Mouse (Mus musculus) C2C12 (cell line): ENCODE results near the gene Ctsll3. TPM values are rescaled to one million over a fixed set of nuclear protein-coding genes. Genes with fewer than 3 reads are reported as not detected.

Experiments used
- H3K27me3 ChIP-seq: one replicate; pipeline ENCODE4 v1.6.1; 2011; ENCODE audit not compliant: control insufficient read depth, insufficient read depth, insufficient read length
- H3K36me3 ChIP-seq: one replicate; pipeline ENCODE4 v1.6.1; 2011; ENCODE audit not compliant: control insufficient read depth, insufficient read depth
- H3K4me3 ChIP-seq: one replicate; pipeline ENCODE4 v1.5.1; 2011; ENCODE audit warnings: mild to moderate bottlenecking, control low read depth; ENCODE audit not compliant: poor library complexity, insufficient read depth, severe bottlenecking
- H3K79me2 ChIP-seq: one replicate; pipeline ENCODE4 v1.6.1; 2011; ENCODE audit not compliant: control insufficient read depth, insufficient read depth
- H3K79me3 ChIP-seq: one replicate; pipeline ENCODE4 v1.6.1; 2011; ENCODE audit warnings: low read depth, control low read depth
- H3ac ChIP-seq: one replicate; pipeline ENCODE3; 2011; ENCODE audit warnings: low read depth; ENCODE audit not compliant: control insufficient read depth, insufficient read length
- CEBPB ChIP-seq: IDR thresholded peaks from one replicate; pipeline ENCODE4 v1.6.1; 2011; ENCODE audit warnings: low read depth, mild to moderate bottlenecking, control low read depth, moderate library complexity
- CTCF ChIP-seq: IDR thresholded peaks from one replicate; pipeline ENCODE4 v1.5.1; 2011; ENCODE audit not compliant: control insufficient read depth, insufficient read depth, insufficient read length
- FOSL1 ChIP-seq: IDR thresholded peaks from one replicate; pipeline ENCODE4 v1.8.0; 2011; ENCODE audit warnings: mild to moderate bottlenecking, low read length; ENCODE audit not compliant: poor library complexity, insufficient read depth, severe bottlenecking
- MAX ChIP-seq: IDR thresholded peaks from one replicate; pipeline ENCODE4 v1.6.1; 2011; ENCODE audit warnings: mild to moderate bottlenecking, control low read depth
- MYOD1 ChIP-seq: IDR thresholded peaks from one replicate; pipeline ENCODE4 v1.6.1; 2011; ENCODE audit warnings: low read depth; ENCODE audit not compliant: control insufficient read depth, insufficient read length
- MYOG ChIP-seq: IDR thresholded peaks from one replicate; pipeline ENCODE4 v1.6.1; 2011; ENCODE audit not compliant: control insufficient read depth, insufficient read length; ENCODE audit errors: extremely low read depth
- USF1 ChIP-seq: IDR thresholded peaks from one replicate; pipeline ENCODE4 v1.6.1; 2011; ENCODE audit warnings: low read depth, mild to moderate bottlenecking, control low read depth, moderate library complexity
- polyA plus RNA-seq: library from polyadenylated mRNA; unstranded; fragments of >200 nt; fragmentation: generic; extraction: Trizol; gene quantifications from one replicate; pipeline ENCODE4 v1.2.1, GENCODE M21; 2012; ENCODE audit warnings: missing spikeins

Gene Ctsll3
- polyA plus RNA-seq, 1 experiment = not detected

DNA sequence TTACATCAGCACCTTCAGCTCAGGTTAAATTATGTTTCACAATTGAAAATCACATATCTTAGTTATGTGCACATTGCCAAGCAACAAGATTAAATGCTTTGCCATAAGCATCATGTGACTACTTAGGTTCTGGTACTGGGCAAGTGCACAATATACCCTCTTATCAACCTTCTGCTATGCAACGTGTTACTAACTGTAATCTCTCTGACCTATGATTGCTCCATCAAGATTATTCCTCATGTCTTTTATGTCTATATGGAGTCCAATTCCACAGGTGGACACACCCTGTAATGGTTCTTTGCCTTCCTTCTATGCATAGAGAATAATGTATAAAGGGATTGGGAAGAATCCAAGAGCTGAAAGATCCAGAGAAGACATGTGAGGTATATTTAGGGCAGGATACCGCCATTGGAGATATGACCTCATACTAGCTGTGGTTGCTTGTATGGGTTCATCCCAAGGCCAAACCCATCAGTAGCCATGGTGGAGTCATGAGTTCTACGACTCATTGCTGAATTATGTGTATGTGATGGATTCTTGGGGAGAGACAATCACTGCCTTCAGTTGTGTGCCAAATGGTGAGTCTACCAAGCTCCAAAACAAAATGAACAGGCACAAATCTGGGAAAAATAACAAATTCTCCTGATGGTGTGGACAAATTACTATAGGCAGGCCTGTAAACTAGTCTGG is 18.0 kb upstream of the Ctsll3 start:
- Histone ChIP-seq H3K27me3 (no peaks in the 10 kb centered on the region), H3K4me3 (no peak overlapping the region), H3K79me2 (no peaks in the 10 kb centered on the region), H3K79me3 (no peaks in the 10 kb centered on the region), H3ac (no peak overlapping the region), H3K36me3 (no peaks in the 10 kb centered on the region)
- TF ChIP-seq CEBPB (no peak), MAX (no peak), MYOD1 (no peak), MYOG (no peak), FOSL1 (no peak), CTCF (no peak), USF1 (no peak)

DNA sequence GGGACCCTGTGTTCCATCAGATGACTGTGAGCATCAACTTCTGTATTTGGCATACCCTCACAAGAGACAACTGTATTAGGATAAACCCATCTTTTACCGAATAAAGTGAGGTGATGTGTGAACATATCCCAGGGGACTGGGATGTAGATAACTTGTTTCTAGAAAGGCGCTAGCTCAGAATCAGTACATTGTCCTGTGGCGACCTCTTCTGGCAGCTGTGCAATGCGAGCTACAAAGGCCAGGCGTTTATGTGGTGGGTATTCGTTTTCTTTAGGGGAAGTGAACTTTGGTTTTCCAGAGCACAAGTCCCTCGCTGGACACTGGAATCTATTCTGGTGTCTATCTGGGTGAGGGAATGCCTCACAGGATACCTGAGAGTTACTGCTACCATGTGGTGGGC is 16.8 kb upstream of the Ctsll3 start:
- no peak for TF ChIP-seq CEBPB
- no peak for TF ChIP-seq MYOD1
- no peaks in the 10 kb centered on the region for H3K27me3 ChIP-seq
- H3K36me3 ChIP-seq = no peaks in the 10 kb centered on the region
- H3K79me3 ChIP-seq = no peaks in the 10 kb centered on the region
- no peak overlapping the region for H3K4me3 ChIP-seq
- no peak overlapping the region for H3ac ChIP-seq
- no peaks in the 10 kb centered on the region for H3K79me2 ChIP-seq

DNA sequence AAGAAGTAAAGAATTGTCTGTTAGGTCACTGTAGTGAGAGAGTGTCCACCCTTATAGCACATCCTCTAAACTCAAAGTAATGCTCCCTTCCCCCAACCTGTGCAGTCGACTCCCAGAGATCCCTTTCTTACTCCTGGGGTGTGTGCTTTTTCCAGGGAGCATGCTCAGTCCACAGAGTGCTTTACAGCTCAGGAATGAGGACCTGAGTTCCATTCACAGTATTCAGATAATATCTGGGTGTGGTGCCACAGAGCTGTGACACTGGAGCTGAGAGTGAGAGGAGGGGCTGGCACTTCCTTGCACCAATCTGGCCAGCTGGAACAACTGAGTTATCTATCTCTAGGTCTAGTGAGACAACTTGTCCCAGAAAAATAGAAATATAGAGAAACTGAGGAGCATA is 11.1 kb upstream of the Ctsll3 start:
- no peaks in the 10 kb centered on the region for H3K27me3 ChIP-seq
- no peaks in the 10 kb centered on the region for H3K79me3 ChIP-seq
- H3ac ChIP-seq = no peak overlapping the region
- no peak overlapping the region for H3K4me3 ChIP-seq
- TF ChIP-seq CEBPB = no peak
- H3K36me3 ChIP-seq = no peaks in the 10 kb centered on the region
- H3K79me2 ChIP-seq = no peaks in the 10 kb centered on the region

DNA sequence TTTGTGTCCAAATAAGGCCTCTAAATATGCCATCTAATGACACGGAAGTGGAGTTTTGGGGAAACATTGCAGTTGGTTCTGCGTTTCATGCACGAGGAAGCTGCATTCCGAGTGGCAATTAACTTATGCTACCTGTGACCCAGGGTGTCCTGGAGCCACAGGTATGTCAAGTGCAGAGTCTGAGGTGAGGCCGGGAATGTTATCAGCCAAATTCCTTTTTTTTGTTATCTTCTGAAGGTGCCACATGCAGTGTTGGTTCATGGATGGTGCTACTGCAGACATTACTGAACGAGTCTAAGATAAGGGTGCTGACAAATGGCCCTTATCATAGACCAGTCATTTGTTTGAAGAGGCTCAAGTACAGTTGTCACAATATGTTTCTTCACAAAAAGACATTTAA is 10.1 kb upstream of the Ctsll3 start:
- Histone ChIP-seq H3K79me3 (no peaks in the 10 kb centered on the region), H3K27me3 (no peaks in the 10 kb centered on the region), H3K79me2 (no peaks in the 10 kb centered on the region), H3ac (no peak overlapping the region), H3K4me3 (no peak overlapping the region), H3K36me3 (no peaks in the 10 kb centered on the region)
- TF ChIP-seq CTCF = no peak
- TF ChIP-seq MYOD1 = no peak
- TF ChIP-seq FOSL1 = no peak
- no peak for TF ChIP-seq CEBPB
- no peak for TF ChIP-seq MYOG
- TF ChIP-seq USF1 = no peak
- TF ChIP-seq MAX = no peak

DNA sequence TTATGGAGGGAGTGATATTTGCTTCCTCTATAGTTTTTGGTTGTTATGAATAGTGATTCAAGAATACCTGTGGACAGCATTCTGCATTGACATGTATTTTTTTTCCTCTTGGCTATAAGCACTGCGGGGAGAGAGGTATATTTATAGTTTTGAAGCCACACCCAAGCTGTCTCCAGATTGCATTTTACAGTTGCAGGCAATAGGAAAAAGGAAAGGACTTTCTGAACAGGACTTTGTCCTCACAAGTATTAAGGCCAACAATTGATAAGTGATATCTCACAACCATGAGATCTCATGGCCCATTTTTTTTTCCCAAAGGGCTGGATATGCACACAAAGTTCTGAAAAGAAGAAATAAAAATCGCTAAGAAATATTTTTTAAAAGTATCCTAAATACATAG is 7.0 kb upstream of the Ctsll3 start:
- Histone ChIP-seq H3K27me3 (no peaks in the 10 kb centered on the region), H3K79me2 (no peaks in the 10 kb centered on the region), H3K4me3 (no peak overlapping the region), H3ac (no peak overlapping the region), H3K36me3 (no peaks in the 10 kb centered on the region), H3K79me3 (no peaks in the 10 kb centered on the region)
- TF ChIP-seq USF1 (no peak), MAX (no peak), CTCF (no peak)

DNA sequence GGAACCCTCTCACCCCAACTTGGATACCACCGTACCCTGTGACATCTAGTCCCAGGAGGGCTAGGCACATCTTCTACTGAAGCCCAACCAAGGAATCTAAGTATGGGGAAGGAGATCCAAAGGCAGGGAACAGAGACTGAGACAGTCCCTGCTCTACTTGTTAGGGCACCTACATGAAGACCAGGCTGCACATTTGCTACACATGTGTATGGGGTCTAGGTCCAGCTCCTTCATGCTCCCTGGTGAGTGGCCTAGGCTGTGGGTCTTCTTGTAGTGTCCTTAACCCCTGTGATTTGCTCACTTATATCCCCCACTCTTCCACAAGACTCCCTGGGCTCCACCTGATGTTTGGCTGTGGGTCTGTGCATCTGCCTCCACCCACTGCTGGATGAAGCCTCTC is 13.2 kb downstream of the Ctsll3 start:
- Histone ChIP-seq H3K27me3 (no peaks in the 10 kb centered on the region), H3K79me3 (no peaks in the 10 kb centered on the region), H3K79me2 (no peaks in the 10 kb centered on the region), H3ac (no peak overlapping the region), H3K4me3 (no peak overlapping the region), H3K36me3 (no peaks in the 10 kb centered on the region)
- TF ChIP-seq FOSL1 (no peak), CEBPB (no peak), USF1 (no peak), MYOD1 (no peak), MAX (no peak), CTCF (no peak), MYOG (no peak)
